Mouse (Mus musculus): Measurements from ENCODE around the gene Tbrg1.

- TF ChIP-seq GATA1 (IDR thresholded peaks at IDR 0.05; ENCODE audit: low read length) (no peak), TAL1 (IDR thresholded peaks at IDR 0.05; ENCODE audit: low read length) (no peak)
Observed at GRCm38 (mm10) chr9:37669115-37669514, 12.0 kb upstream of the Tbrg1 start, which contains the start of gene Panx3.
